Mouse (Mus musculus): Measurements from ENCODE around the gene Ripor2. TPM values are rescaled to one million over a fixed set of nuclear protein-coding genes. Genes with fewer than 3 reads are reported as not detected.

Ripor2 gene
- polyA plus RNA-seq, 1 experiment from 2014 or later: 7.1 TPM

- peak overlapping the region; percentile 44 for H3K27ac ChIP-seq
- H3K4me2 ChIP-seq: no peak overlapping the region
- H3K36me3 ChIP-seq: no peaks in the 10 kb centered on the region
- no peak overlapping the region for H3K4me3 ChIP-seq
- H3K27me3 ChIP-seq: no peaks in the 10 kb centered on the region
- H3K4me1 ChIP-seq: peaks cover 24% of the 10 kb centered on the region
- WGBS: 58% methylated on average over 12 of the region's 12 CpGs
- no peaks in the 10 kb centered on the region for H3K9me3 ChIP-seq
- ATAC-seq (ENCODE audit: insufficient number of reproducible peaks, insufficient read depth, low FRiP score, low TSS enrichment, low read depth): no peak
- no peak overlapping the region for H3K9ac ChIP-seq
Measured at GRCm38 (mm10) chr13:24654919-24655635, 73.1 kb downstream of the Ripor2 start.

DNA sequence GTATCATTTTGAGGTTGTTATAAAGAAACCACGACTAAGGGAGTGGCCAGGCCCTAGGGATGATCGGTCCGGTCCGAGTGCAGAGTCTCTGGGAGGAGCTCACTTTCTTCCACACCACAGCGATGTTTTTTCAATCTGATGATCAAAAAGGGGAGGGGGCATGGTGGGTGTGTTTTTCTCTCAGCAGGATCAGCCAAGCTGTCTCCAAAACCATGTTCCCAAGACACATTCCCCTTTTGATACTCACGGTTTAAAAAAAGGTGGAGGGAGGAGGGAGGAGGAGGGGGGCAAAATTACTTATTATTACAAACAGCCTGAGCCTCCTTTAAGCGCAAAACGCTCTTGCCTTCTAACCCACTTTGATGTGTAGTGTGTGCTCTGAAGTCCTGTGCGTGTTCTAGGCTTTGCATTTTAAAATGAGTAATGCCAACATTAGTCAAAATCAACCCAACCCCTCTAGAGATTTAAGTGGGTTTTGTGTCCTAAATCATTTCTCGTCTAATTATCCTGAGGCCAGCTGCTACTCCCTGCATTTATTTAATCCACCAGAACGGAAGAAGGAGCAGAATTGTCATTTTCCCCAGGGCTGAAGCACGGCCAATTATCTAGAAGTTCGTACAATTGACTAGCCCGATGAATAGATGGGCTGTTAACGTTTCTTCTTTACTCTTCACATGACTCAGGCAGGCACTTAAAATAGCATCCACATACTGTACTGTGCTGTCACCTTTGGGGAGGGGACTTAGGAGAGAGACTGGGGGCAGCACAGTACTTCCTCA is 74.9 kb downstream of the Ripor2 start:
- Histone ChIP-seq H3K27ac (no peak overlapping the region), H3K4me1 (peaks cover 20% of the 10 kb centered on the region), H3K9me3 (no peaks in the 10 kb centered on the region), H3K4me2 (peak overlapping the region; percentile 30; the same call in 1 of the 2 replicates), H3K36me3 (no peaks in the 10 kb centered on the region), H3K4me3 (no peak overlapping the region), H3K9ac (no peak overlapping the region), H3K27me3 (no peaks in the 10 kb centered on the region)
- ATAC-seq (ENCODE audit: insufficient number of reproducible peaks, insufficient read depth, low FRiP score, low TSS enrichment, low read depth): no peak
- 14% methylated on average over 15 of the region's 15 CpGs for WGBS

DNA sequence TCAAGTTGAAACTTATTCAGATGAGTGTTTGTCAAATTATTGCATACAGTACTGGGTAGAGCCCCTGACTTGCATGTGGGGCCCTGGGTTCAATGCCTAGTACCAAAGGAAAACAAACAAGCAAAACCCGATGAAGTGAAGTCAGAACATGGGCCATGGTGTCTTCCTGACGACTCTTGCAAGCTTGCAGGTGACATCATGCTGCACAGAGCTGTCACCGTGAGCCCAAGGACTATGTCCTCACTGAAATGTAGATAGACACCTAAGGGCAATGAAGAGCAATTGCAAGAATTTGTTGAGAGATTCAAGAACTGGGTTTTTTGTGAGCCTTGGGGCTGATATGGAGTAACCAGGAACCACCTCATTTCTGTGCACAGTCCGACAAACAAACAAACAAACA is 84.8 kb downstream of the Ripor2 start:
- Histone ChIP-seq H3K9ac (no peak overlapping the region), H3K27me3 (no peaks in the 10 kb centered on the region), H3K36me3 (no peaks in the 10 kb centered on the region), H3K27ac (no peak overlapping the region), H3K9me3 (no peaks in the 10 kb centered on the region), H3K4me1 (no peaks in the 10 kb centered on the region), H3K4me2 (no peak overlapping the region), H3K4me3 (no peak overlapping the region)
- 83% methylated on average over 4 of the region's 4 CpGs for WGBS
- ATAC-seq (ENCODE audit: insufficient number of reproducible peaks, insufficient read depth, low FRiP score, low TSS enrichment, low read depth): no peak

DNA sequence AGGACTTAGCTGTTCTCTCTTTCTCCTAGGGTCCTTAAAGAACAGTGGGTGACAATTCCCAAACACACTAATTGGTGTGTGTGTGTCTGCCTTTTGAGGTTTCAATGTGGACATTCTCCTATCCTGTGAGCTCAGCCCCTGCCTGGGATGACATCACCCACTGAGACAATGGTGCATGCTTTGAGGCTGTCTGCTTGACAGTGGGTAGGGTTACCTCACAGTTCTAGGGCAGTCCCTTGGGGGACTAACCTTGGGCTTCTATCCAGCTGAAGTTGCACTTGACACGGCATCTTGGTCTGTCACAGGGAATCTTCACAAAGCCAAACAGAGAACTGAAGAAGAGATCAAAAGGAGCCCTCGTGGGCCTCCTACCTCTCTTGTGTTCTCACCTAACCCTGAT is 86.6 kb downstream of the Ripor2 start:
- Histone ChIP-seq H3K9ac (no peak overlapping the region), H3K9me3 (no peaks in the 10 kb centered on the region), H3K36me3 (no peaks in the 10 kb centered on the region), H3K4me3 (no peak overlapping the region), H3K4me2 (no peak overlapping the region), H3K4me1 (no peaks in the 10 kb centered on the region), H3K27ac (no peak overlapping the region), H3K27me3 (no peaks in the 10 kb centered on the region)
- 41% methylated on average over 2 of the region's 2 CpGs for WGBS
- no peak for ATAC-seq (ENCODE audit: insufficient number of reproducible peaks, insufficient read depth, low FRiP score, low TSS enrichment, low read depth)

DNA sequence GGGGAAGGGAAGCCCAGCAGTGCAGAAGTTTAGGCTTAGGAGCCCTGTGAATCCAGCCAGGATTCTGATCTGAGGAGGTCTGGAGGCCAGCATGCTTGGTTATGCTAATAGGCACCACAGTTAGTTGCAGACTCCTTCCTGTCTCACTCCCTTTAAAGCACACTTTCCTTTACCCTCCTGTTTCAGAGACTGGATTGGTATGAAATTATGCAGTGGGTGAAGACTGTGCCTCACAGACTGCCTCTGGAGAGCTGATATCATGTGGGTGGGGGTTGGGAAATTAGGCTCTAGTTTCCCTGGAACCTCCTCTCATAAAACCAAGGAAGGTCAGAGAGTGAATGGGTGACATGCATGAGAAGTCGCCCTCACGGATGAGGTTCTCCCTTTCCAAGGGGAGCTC is 88.7 kb downstream of the Ripor2 start:
- ATAC-seq (ENCODE audit: insufficient number of reproducible peaks, insufficient read depth, low FRiP score, low TSS enrichment, low read depth): no peak
- H3K4me3 ChIP-seq: no peak overlapping the region
- 83% methylated on average over 2 of the region's 2 CpGs for WGBS
- H3K36me3 ChIP-seq: no peaks in the 10 kb centered on the region
- H3K4me2 ChIP-seq: no peak overlapping the region
- no peak overlapping the region for H3K27ac ChIP-seq
- no peaks in the 10 kb centered on the region for H3K4me1 ChIP-seq
- no peaks in the 10 kb centered on the region for H3K27me3 ChIP-seq
- no peaks in the 10 kb centered on the region for H3K9me3 ChIP-seq
- no peak overlapping the region for H3K9ac ChIP-seq

- H3K36me3 ChIP-seq: no peaks in the 10 kb centered on the region
- H3K27me3 ChIP-seq: no peaks in the 10 kb centered on the region
- peak overlapping the region; percentile 12; the same call in 1 of the 2 replicates for H3K4me2 ChIP-seq
- no peaks in the 10 kb centered on the region for H3K9me3 ChIP-seq
- peak overlapping the region; percentile 49 for H3K27ac ChIP-seq
- 0 out of 2 replicates have a peak overlapping the region, but pooled peaks have one; percentile 33 for H3K9ac ChIP-seq
- WGBS: 24% methylated on average over 15 of the region's 15 CpGs
- H3K4me3 ChIP-seq: no peak overlapping the region
- peaks cover 9% of the 10 kb centered on the region; the same call in 1 of the 2 replicates for H3K4me1 ChIP-seq
- ATAC-seq (ENCODE audit: insufficient number of reproducible peaks, insufficient read depth, low FRiP score, low TSS enrichment, low read depth): no peak
Measured at GRCm38 (mm10) chr13:24679027-24679680, 97.2 kb downstream of the Ripor2 start.

GRCm38 (mm10) chr13:24680951-24681350 is 99.0 kb downstream of the Ripor2 start:
- H3K4me3 ChIP-seq: no peak overlapping the region
- no peaks in the 10 kb centered on the region for H3K9me3 ChIP-seq
- no peaks in the 10 kb centered on the region for H3K36me3 ChIP-seq
- no peaks in the 10 kb centered on the region for H3K27me3 ChIP-seq
- no peak overlapping the region for H3K27ac ChIP-seq
- H3K4me2 ChIP-seq: no peak overlapping the region
- peaks cover 9% of the 10 kb centered on the region; the same call in 1 of the 2 replicates for H3K4me1 ChIP-seq
- no peak overlapping the region for H3K9ac ChIP-seq
- no peak for ATAC-seq (ENCODE audit: insufficient number of reproducible peaks, insufficient read depth, low FRiP score, low TSS enrichment, low read depth)
- 90% methylated on average over 4 of the region's 4 CpGs for WGBS

DNA sequence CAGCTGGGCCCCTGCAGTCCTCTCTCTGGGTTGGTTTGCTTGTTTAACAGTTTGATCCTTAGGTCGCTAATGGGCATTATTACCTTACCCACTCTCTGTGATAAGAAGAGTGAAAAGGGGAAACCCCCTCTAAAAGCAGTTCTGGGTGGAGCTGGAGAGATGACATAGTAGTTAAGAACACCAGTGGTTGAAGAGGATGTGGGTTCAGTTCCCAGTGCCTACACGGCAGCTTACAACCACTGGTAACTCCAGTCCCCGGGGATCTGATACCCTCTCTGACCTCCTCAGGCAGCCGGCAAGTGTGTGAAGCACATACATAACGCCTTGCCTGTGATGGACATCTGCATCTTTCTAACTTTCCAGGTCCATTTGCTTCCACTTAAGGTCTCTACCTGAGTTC is 100.4 kb downstream of the Ripor2 start:
- H3K27ac ChIP-seq: no peak overlapping the region
- ATAC-seq (ENCODE audit: insufficient number of reproducible peaks, insufficient read depth, low FRiP score, low TSS enrichment, low read depth): no peak
- no peaks in the 10 kb centered on the region for H3K36me3 ChIP-seq
- no peaks in the 10 kb centered on the region for H3K9me3 ChIP-seq
- no peak overlapping the region for H3K4me2 ChIP-seq
- no peak overlapping the region for H3K9ac ChIP-seq
- no peaks in the 10 kb centered on the region for H3K27me3 ChIP-seq
- H3K4me3 ChIP-seq: no peak overlapping the region
- 75% methylated on average over 5 of the region's 5 CpGs for WGBS
- peaks cover 14% of the 10 kb centered on the region for H3K4me1 ChIP-seq

- 82% methylated on average over 2 of the region's 2 CpGs for WGBS
- Histone ChIP-seq H3K4me1 (peaks cover 8% of the 10 kb centered on the region), H3K9me3 (no peaks in the 10 kb centered on the region), H3K27me3 (no peaks in the 10 kb centered on the region), H3K4me2 (no peak overlapping the region), H3K36me3 (no peaks in the 10 kb centered on the region), H3K9ac (no peak overlapping the region), H3K27ac (no peak overlapping the region), H3K4me3 (no peak overlapping the region)
- no peak for ATAC-seq (ENCODE audit: insufficient number of reproducible peaks, insufficient read depth, low FRiP score, low TSS enrichment, low read depth)
Measured at GRCm38 (mm10) chr13:24684503-24684902, 102.5 kb downstream of the Ripor2 start.

DNA sequence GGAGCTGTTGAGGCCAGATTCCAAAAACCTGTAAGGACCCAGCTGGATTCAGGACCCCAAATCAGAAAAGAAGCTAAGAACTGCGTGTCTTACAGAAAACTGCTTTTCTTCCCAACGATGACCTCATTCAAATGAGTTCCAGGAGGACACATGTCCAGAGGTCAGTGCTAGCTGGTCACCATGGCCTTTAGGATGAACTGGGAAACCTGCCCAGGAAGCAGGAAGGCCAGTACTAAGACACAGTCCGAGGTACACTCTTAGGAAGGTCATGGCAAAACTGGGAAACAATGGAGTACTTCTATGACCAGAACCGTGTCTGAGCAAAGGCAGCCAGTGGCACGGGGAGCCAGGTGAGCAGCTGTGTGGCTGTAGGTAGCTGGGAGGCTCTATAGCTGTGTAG is 103.9 kb downstream of the Ripor2 start:
- Histone ChIP-seq H3K4me1 (peaks cover 5% of the 10 kb centered on the region), H3K9ac (no peak overlapping the region), H3K9me3 (no peaks in the 10 kb centered on the region), H3K4me3 (no peak overlapping the region), H3K36me3 (no peaks in the 10 kb centered on the region), H3K27me3 (no peaks in the 10 kb centered on the region), H3K4me2 (no peak overlapping the region), H3K27ac (no peak overlapping the region)
- ATAC-seq (ENCODE audit: insufficient number of reproducible peaks, insufficient read depth, low FRiP score, low TSS enrichment, low read depth): no peak
- WGBS: 56% methylated on average over 5 of the region's 5 CpGs

GRCm38 (mm10) chr13:24686705-24687665 is 105.0 kb downstream of the Ripor2 start:
- ATAC-seq (ENCODE audit: insufficient number of reproducible peaks, insufficient read depth, low FRiP score, low TSS enrichment, low read depth): no peak
- 0 out of 2 replicates have a peak overlapping the region, but pooled peaks have one; percentile 11 for H3K4me3 ChIP-seq
- H3K4me2 ChIP-seq: peak overlapping the region; percentile 50
- no peaks in the 10 kb centered on the region for H3K27me3 ChIP-seq
- H3K4me1 ChIP-seq: peaks cover 5% of the 10 kb centered on the region
- 36% methylated on average over 15 of the region's 15 CpGs for WGBS
- H3K9ac ChIP-seq: no peak overlapping the region
- H3K27ac ChIP-seq: no peak overlapping the region
- H3K36me3 ChIP-seq: no peaks in the 10 kb centered on the region
- no peaks in the 10 kb centered on the region for H3K9me3 ChIP-seq

All from embryonic facial prominence, embryonic 13.5 days (tissue).